Mouse (Mus musculus) hematopoietic stem cell, adult 5-6 weeks (primary cell): ENCODE results near the gene S100pbp. TPM values are rescaled to one million over a fixed set of nuclear protein-coding genes. Genes with fewer than 3 reads are reported as not detected.

Experiments
- ATAC-seq, 2 experiments: fragments of 125-278 bp in 1 of 2; replicated peaks in 1 of 2; 2 replicates each; pipeline ENCODE4 v1.8.0; 2016 to 2017; ENCODE audit warnings: inconsistent platforms in 2 of 2, mild to moderate bottlenecking in 2 of 2, moderate number of reproducible peaks in 2 of 2, low read depth in 1 of 2, moderate TSS enrichment in 1 of 2; ENCODE audit not compliant: low FRiP score in 2 of 2, poor library complexity in 2 of 2, severe bottlenecking in 2 of 2, insufficient read depth in 1 of 2, low TSS enrichment in 1 of 2
- total RNA-seq: library from RNA; stranded (forward); fragments of 172-1452, 232-1000 nt; gene quantifications from 2 replicates; pipeline ENCODE4 v1.2.3, GENCODE M21; 2017

The S100pbp gene
- total RNA-seq, 1 experiment from 2014 or later, result 36.7 TPM

DNA sequence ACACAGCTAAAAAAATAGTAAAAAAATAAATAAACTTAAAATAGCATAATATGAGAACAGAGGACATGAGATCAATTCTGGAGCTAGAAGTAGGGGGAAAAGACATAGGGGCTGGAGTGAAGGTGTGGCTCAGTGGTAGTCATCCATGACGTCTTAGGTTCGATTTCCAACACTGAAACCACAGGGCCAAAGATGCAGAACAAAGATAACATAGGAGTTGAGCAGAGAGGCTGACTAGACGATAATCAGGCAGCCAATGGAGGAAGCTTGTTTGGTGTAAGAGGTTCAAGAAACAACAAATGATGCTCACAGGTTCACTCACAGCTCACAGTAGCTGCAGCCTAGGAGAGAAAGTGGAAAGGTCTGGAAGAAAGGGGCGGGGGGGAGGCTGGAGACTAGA is 48.7 kb downstream of the S100pbp start:
- ATAC-seq, result 0 out of 4 replicates have a peak, but pooled peaks of 1 of the 2 experiments have one; percentile 22

DNA sequence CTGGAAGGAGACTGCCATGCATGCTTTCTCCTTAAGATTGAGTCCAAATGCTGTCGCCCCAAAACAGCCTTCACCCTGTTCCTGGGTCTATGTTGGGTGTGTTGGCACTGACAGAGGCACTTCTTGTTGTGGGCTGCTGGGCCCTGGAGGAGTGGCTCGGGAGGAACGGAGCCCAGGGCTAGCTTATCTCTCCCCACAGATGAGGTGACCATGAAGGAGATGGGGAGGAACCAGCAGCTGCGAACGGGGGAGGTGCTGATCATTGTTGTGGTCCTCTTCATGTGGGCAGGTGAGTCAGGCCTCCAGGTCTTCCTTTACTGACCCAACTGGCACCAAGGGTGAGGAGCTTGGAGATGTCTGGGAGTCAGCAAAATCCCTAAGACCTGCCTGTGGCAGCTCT is 49.9 kb downstream of the S100pbp start:
- no peak for ATAC-seq

DNA sequence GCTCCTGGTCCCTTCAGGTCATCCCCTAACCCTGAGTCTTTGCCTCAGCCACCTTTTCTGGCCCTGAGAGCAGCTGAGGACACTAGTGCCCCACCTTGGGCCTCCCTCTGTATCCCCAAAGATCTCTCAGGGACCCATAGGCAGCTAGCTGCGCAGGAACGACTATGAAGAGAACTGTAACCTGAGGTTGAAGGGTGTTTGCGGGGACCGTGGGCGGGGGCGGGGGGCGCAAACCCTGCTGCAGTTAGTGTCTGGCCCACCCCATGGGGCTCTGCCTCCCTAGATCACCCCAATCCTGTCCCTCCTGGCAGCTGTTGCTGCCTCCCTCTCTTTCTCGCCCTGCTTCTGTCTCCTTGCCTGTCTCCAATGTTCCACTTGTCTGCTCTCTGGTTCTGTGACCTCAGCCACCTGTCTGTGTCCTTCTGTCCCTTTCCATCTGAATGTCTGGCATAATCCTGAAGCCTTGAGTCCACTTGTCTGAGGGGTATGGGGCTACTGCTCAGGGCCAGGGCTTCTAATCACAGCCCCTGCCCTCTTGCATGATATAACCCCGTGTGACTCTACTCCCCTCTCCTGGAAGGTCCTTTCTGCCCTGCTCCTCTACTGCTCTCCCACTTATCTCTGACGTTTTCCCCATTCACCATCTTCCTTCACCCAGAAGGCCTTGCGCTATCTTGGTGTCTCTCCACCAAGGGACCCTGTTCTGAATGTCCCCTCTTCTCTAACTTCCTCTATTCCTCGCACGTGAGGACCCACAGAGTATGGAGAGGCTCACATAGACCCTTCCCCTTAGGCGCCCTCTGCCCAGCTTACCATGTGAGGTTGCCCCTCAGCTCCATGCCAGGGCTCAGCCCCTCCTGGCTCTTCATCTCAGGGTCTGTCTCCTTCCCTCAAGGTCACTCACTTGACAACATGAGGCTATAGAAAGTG is 51.9 kb downstream of the S100pbp start:
- ATAC-seq, result no peak

DNA sequence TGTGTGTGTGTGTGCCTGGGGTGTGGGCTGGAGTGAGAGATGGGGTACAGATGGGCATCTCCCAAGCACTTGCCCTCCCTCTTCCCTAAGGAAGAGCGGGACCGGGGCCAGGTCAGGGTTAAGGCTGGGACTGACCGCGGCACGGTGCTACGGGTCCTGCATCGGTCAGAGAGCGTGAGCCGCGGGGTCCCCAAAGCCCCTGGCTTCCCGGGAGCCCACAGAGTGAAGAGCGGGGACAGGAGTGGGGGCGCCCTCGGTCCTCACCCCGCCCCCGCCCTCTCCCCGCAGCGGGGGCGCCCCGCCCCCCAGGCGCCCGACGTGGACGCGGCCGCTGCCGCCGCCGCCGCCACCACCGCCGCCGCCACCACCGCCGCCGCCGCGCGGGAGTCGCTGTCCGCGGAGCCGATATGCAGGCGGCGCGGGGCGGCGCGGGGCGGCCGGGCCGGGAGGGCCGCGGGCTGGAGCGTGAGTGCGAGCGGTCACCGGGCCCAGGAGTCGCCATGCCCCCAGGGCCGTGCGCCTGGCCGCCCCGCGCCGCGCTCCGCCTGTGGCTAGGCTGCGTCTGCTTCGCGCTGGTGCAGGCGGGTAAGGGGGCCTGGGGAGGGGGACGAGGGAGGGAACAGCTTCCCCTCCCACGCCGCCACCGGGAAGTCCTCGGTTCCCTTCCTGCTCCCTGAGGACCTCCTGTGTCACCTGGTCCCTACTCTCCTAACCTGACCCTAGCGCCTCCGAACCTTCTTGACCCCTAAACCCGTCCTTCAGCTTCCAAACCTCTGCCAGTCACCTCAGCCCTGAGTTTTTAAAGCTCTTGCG is 52.7 kb downstream of the S100pbp start, which contains the start of gene Fndc5:
Gene Fndc5, plus strand, starts transcription at position 421 of the 813 bp plus-strand sequence.
- ATAC-seq, result no peak

DNA sequence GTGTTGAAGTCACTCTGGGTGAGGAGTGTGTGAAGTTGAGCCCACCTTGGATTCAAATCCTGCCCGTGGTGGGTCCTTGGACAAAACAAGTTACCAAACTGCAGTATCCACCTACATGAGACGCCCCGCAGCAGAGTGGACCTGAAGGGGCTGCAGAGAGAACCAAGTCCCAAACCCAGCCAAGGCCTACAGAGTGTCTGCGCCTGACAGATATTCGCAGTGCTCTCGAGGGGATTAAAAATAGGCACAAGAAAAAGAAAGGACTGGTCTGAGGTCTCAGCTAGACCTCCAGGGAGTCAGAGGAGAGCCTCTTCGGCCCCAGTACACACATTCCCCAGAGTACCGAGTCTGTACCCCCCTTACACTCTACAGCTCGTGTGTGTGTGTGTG is 53.3 kb downstream of the S100pbp start:
- no peak for ATAC-seq

DNA sequence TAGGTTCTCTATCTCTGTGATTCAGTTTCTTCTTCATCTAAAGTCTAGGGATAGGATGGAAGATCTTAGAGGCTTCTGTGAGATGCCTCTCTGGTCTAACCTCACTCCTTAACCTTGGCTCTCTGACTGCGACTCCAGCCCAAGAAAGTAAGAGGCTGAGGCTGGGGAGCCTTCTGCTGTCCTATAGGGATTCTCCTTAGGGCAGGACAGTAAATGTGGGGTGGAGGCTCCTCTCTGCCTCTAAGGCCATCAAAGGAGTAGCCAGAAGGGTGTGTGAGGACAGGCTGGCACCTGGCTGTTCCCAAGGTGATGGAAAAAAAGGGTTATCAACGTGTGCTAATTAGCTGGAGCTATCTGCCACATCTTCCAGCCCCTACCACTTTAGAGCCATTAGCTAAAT is 53.9 kb downstream of the S100pbp start:
- no peak for ATAC-seq

DNA sequence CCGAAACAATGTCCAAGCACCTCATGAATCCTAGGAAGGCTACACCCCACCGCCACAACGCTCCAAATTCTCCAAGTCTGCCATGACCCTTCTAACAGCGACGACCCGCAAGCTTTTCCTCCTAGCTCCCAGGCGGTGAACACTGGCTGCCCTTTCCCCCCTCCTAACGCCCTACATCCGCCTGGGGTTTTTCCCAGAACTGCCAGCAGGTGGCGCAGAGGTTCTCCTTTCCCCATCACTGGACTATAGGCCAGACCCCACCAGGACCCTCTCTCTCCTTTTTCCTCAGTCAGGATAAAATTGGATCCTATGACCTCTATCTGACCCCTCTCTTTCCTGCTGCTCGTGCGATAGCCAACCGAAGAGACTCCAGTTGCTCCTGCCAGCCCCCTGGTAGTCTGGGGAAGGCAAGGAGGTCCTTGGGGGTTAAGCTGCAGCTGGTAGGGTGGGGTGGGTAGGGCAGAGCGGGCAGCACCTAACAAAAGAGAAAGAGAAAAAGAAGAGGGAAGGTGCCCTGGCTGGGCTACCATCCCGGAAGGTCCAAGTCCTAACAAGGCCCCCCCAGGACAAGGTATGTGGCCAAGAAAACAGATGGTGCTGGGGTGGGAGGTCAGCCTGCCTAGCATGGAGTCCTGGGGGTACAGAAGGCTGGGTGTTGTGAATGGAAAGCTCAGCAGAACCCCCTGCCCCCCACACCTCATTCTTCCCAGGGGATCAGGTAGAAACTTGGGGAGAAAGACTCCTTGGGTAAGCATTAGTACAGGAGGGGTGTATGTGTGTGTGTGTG is 54.5 kb downstream of the S100pbp start:
- peak in 1 of 2 experiments; percentile 49; a peak in 1 of 4 replicates for ATAC-seq

DNA sequence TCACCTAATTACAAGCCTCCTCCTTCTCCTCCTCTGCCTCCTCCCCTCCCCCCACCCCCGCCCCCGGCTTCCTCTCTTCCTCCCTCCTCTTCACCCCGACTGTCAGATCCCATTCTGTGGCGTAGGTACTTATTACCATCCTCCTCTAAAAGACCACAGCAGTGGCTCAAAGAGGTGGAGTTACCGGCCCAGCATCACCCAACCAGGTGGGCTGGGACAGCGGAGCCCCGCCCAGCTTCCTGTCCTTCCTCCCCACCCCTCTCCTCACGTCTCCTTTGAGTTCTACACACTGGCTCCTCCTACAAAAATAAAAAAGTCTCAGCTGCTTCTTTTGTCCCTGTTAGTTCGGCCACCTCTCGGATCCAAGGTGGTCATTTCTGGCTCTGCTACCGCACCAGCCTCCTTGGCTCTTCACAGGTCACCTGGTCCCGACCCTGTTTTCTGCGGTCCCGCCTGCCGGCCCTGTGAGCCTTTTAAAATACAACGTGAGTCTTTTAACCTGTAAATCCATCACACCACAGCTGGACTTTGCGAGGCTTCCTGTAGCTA is 58.7 kb downstream of the S100pbp start:
- ATAC-seq, result peak; percentile 59 to 60; a peak in 3 of 4 replicates

DNA sequence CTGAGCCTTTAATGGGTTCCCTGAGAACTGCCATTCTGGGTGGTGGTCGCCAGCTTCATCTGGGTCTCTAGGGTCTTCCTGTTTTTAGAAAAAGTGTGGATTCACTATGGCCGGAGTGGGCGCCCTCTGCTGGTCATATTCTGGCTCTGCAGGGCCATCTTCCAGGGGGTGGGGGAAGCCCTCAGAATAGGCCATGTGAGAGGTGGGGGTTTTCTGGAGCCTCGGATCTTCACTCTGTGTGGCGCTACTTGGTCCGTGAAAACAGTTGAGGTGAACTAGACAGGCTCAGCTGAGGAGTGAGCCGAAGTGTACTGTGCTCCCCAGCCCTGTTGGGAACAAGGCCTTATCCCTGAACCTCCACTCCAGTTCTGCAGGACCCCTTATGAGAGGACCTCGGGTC is 59.4 kb downstream of the S100pbp start:
- peak in 1 of 2 experiments; percentile 50; a peak in 1 of 4 replicates for ATAC-seq

DNA sequence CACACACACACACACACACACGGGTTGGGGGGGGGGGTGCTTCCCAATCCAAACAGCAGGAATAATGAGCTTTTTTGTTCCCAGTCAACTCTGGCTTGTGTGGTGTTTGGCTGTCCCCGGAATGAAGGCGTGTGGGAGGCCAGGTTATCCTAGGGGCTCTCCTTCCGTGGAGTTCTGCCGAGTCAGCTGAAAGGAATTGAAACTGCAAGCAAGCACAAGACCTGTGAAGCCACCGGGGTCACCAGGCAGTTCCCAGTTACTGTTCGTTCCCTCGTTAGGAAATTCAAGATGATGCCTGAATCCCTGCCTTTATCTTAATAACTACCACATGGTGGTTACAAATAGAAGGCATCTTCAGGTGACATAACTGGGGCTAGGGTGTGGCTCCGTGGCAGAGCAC is 60.1 kb downstream of the S100pbp start:
- no peak for ATAC-seq

DNA sequence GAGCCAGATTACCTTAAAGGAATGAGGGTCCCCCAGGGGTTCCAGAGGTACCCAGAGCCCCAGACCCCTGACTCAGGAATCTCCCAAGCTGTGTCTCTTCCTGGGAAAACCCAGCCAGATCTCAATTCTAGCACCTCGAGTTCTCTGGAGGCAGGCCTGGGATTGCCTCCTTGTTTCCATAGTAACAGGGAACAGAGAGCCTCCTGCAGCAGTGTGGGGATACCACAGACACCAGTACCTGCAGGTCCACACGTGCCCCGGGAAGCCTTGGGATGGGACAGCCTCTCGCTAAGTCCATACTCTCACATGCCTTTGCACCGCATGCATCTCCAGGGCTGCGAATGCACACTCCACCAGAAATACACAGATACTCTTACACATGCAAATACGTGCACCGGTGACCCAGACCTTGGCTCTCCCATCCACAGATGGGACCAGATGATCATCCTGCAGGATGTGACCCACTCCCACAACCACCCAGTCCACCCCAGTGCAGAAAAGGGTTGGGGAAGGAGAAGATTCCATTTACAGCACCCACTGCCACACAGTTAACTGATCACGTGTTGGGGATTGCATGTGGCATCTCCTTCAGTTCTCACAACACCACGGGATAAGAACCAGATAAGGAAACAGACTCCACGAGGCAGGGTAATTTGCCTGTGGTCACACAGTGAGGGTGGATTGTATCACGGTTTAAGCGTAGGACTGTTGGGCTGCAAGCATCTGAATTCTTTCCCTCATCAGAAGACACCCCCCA is 60.8 kb downstream of the S100pbp start:
- no peak for ATAC-seq

DNA sequence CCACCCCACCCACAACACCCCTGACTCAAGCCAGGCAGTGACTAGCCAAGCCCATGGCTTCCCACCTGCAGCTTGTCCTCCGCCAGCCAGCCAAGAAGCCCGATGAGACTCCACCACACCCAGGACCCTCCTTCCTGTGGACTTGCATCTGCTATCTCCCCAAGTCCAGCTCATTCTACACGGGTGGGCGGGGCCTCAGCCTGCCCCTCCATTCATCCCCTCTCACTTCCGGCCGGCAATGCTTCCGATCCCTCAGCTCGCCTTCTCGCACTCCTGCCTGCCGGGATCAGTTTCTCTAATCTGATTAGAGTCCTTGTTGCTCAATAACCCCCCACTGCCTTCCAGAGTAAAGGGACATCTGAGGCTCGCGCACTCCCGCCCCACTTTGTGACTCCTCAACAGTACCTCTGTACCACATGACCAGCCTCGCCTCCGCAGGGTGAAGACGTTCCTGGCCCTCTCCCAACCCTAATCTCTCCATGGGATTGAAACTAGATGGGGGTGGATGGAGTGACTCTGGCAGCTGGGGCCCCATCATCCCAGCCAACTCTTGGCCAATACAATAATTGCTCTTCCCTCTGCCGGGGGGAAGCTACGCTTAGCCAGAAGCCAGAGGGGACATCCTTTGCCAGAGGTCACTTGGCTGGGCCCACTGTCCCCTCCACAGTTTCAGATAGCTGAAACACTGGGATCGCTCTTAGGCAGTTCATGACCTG is 63.6 kb downstream of the S100pbp start:
- no peak for ATAC-seq

DNA sequence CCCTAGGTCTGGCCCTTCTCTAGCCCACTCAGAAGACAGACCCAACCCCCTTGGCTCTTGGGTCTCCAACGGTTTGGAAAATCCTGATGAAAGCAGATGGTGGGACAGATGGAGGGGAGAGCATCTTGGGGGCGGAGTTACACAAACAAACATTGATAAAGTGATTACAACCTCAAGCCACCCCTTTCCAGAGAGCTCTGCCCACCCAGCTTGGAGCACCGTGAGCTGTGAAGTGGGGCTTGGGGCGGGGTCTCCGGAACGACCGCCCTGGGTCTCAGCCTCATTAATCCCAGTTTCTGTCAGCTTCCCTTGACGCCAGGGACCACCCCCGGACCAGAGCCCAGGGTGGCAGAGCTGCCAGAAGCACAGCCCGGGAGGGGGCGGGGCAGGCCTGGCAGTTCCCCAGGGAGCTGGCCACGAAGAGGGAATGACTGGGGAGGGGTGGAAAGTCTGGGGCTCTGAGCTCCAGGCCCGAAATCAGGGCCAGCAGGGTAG is 64.8 kb downstream of the S100pbp start:
- no peak for ATAC-seq

DNA sequence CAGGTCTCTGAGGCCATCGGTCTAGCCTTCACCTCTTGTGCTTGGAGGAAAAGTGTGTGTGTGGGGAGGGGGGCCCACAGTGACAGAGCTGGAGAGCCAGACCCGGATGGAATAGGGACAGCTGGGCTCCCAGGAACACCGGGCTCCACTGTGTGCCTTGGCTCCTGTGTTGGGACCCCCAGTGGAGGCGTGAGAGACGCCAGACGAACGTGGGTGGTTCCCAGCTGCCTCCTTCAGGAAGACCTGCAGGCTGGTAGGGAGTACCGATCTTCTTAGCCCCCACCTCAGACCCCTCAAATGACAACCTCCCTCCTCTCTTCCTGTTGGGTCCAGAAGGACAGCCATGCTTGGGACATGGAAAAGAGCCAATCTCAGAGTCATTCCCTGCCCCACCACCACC is 66.8 kb downstream of the S100pbp start:
- ATAC-seq, result no peak

DNA sequence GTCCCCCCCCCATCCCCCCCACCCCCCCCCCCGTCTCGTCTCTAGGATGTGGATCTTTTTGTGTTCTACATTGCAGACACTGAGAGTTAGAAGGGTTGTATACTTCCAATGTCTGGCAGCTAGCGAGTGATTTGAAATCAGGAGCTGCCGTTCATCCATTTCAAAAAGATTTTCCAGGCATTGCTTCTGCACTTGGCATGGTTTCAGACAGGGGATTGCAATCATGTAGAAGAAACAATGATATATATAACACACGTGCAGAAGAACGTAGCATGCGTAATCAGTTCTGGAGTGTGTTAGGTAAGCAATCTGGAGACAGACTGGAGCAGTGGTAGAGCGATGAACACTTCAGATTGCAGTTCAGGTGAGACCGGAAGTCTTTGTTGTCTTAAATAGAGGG is 67.4 kb downstream of the S100pbp start:
- ATAC-seq, result no peak

DNA sequence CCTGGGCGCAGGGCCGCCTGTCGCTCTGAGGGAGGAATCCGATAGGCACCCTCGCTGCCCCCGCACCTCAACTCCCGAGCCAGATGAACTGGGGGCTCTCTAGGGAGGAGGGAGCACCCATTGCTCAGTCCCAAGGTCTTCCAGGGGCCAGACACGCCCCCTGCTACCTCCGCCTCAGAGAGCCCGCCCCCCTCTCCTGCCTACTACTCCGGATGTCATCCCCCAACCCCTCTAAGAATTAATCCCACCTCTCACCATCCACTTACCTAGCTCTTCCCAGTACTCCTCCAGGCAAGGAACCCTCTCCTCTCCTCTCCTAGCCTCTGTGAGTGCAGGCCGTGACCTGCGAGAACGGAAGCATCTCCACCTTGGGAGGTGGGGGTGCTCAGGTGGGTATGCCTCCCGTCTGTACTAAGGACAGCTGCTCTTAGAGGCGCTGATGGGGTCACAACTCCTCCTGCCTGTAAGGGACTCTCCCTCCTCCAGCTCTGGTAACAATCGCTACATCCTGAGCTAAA is 67.9 kb downstream of the S100pbp start, which contains the start of gene Hpca:
Gene Hpca, minus strand, starts transcription at position 468 of the 518 bp plus-strand sequence.
- ATAC-seq, result no peak
